Mouse (Mus musculus) CD4-positive naive resting alpha-beta T cell, adult 57 days (primary cell): ENCODE data around the gene Fam196a. TPM values are rescaled to one million over a fixed set of nuclear protein-coding genes. Genes with fewer than 3 reads are reported as not detected.

Experiments
- total RNA-seq: library from RNA; stranded (reverse); gene quantifications from one replicate; pipeline ENCODE4 v1.2.4, GENCODE M21; 2023

Gene Fam196a
- total RNA-seq = not detected

GRCm38 (mm10) chr7:134937927-134938609 lies at the start of gene Fam196a:
TSS of gene Fam196a (minus strand) at chr7:134938430.

